Mouse (Mus musculus) limb, embryonic 13.5 days (tissue): ENCODE results near the gene Nlgn1. TPM values are rescaled to one million over a fixed set of nuclear protein-coding genes. Genes with fewer than 3 reads are reported as not detected.

Source experiments
- ATAC-seq: fragments of 200-750 bp; cut with Nextera tagmentation; 2 replicates; pipeline ENCODE4 v1.8.0; 2017; ENCODE audit warnings: low read depth, moderate number of reproducible peaks, moderate TSS enrichment; ENCODE audit not compliant: low FRiP score
- H3K27ac ChIP-seq: fragments of 300-500 bp; sonication (generic); 2 replicates; pipeline ENCODE4 v1.5.1; 2015; ENCODE audit warnings: inconsistent platforms, mild to moderate bottlenecking, moderate library complexity
- H3K27me3 ChIP-seq: fragments of 300-500 bp; sonication (generic); 2 replicates; pipeline ENCODE4 v1.6.1; 2015; ENCODE audit warnings: mild to moderate bottlenecking, inconsistent platforms
- H3K36me3 ChIP-seq: fragments of 300-500 bp; sonication (generic); 2 replicates; pipeline ENCODE4 v1.6.1; 2015; ENCODE audit warnings: inconsistent platforms, mild to moderate bottlenecking, moderate library complexity
- H3K4me1 ChIP-seq: fragments of 300-500 bp; sonication (generic); 2 replicates; pipeline ENCODE4 v1.6.1; 2015; ENCODE audit warnings: inconsistent platforms
- H3K4me2 ChIP-seq: fragments of 300-500 bp; sonication (generic); replicated peaks from 2 replicates; pipeline ENCODE4 v1.6.1; 2015; ENCODE audit warnings: inconsistent platforms, mild to moderate bottlenecking, moderate library complexity
- H3K4me3 ChIP-seq: fragments of 300-500 bp; sonication (generic); 2 replicates; pipeline ENCODE4 v1.5.1; 2015; ENCODE audit warnings: moderate library complexity, mild to moderate bottlenecking, inconsistent platforms
- H3K9ac ChIP-seq: fragments of 300-500 bp; sonication (generic); 2 replicates; pipeline ENCODE4 v1.6.1; 2015; ENCODE audit warnings: mild to moderate bottlenecking, inconsistent platforms
- H3K9me3 ChIP-seq: fragments of 300-500 bp; sonication (generic); 2 replicates; pipeline ENCODE4 v1.6.1; 2016; ENCODE audit warnings: inconsistent platforms
- WGBS: fragments of 180-500 bp; shearing (Covaris S2); methylation state at CpG from one replicate; pipeline ENCODE4 v1.1.7; 2015; 5-methylcytosine and 5-hydroxymethylcytosine counted together
- polyA plus RNA-seq: library from polyadenylated mRNA; unstranded; fragments of >200 nt; fragmentation: Nextera tagmentation; extraction: Ambion mirVana; gene quantifications from 2 replicates; pipeline ENCODE4 v1.2.1, GENCODE M21; 2015

The Nlgn1 gene
- polyA plus RNA-seq, 1 experiment from 2014 or later, result 3.4 TPM

GRCm38 (mm10) chr3:25463051-25463450 is 869.2 kb downstream of the Nlgn1 start:
- Histone ChIP-seq H3K9me3 (no peaks in the 10 kb centered on the region), H3K27me3 (no peaks in the 10 kb centered on the region), H3K4me3 (no peak overlapping the region), H3K36me3 (no peaks in the 10 kb centered on the region), H3K27ac (no peak overlapping the region), H3K9ac (no peak overlapping the region), H3K4me2 (no peak overlapping the region), H3K4me1 (no peaks in the 10 kb centered on the region)
- WGBS, result 59% methylated on average over 2 of the region's 2 CpGs
- no peak for ATAC-seq

- no peaks in the 10 kb centered on the region for H3K9me3 ChIP-seq
- WGBS, result 53% methylated on average over 8 of the region's 8 CpGs
- no peak for ATAC-seq
These were observed 875.9 kb downstream of the Nlgn1 start for GRCm38 (mm10) chr3:25456250-25456860.

GRCm38 (mm10) chr3:25452314-25452713 is 879.9 kb downstream of the Nlgn1 start:
- no peak overlapping the region for H3K4me3 ChIP-seq
- 64% methylated on average over 1 of the region's 1 CpGs for WGBS
- no peaks in the 10 kb centered on the region for H3K36me3 ChIP-seq
- no peak overlapping the region for H3K27ac ChIP-seq
- ATAC-seq, result no peak
- H3K4me1 ChIP-seq, result no peaks in the 10 kb centered on the region
- no peaks in the 10 kb centered on the region for H3K9me3 ChIP-seq
- H3K27me3 ChIP-seq, result no peaks in the 10 kb centered on the region
- no peak overlapping the region for H3K9ac ChIP-seq
- no peak overlapping the region for H3K4me2 ChIP-seq

More at GRCm38 (mm10) chr3:25456250-25456860, 875.9 kb downstream of the Nlgn1 start:
- Histone ChIP-seq H3K4me3 (no peak overlapping the region), H3K4me2 (no peak overlapping the region), H3K4me1 (no peaks in the 10 kb centered on the region), H3K36me3 (no peaks in the 10 kb centered on the region), H3K27me3 (no peaks in the 10 kb centered on the region), H3K9ac (no peak overlapping the region), H3K27ac (no peak overlapping the region)

GRCm38 (mm10) chr3:25450471-25450870 is 881.8 kb downstream of the Nlgn1 start:
- Histone ChIP-seq H3K4me1 (no peaks in the 10 kb centered on the region), H3K9ac (no peak overlapping the region), H3K36me3 (no peaks in the 10 kb centered on the region), H3K9me3 (no peaks in the 10 kb centered on the region), H3K27ac (no peak overlapping the region), H3K27me3 (no peaks in the 10 kb centered on the region), H3K4me3 (no peak overlapping the region), H3K4me2 (no peak overlapping the region)
- no peak for ATAC-seq
- WGBS, result 55% methylated on average over 6 of the region's 6 CpGs

GRCm38 (mm10) chr3:25449356-25449755 is 882.9 kb downstream of the Nlgn1 start:
- H3K4me3 ChIP-seq, result no peak overlapping the region
- H3K27me3 ChIP-seq, result no peaks in the 10 kb centered on the region
- H3K9ac ChIP-seq, result no peak overlapping the region
- H3K36me3 ChIP-seq, result no peaks in the 10 kb centered on the region
- no peak overlapping the region for H3K27ac ChIP-seq
- H3K4me1 ChIP-seq, result no peaks in the 10 kb centered on the region
- no peaks in the 10 kb centered on the region for H3K9me3 ChIP-seq
- ATAC-seq, result no peak
- 54% methylated on average over 4 of the region's 4 CpGs for WGBS
- H3K4me2 ChIP-seq, result no peak overlapping the region

- WGBS, result 79% methylated on average over 1 of the region's 1 CpGs
- H3K4me3 ChIP-seq, result no peak overlapping the region
- no peaks in the 10 kb centered on the region for H3K27me3 ChIP-seq
- H3K9me3 ChIP-seq, result no peaks in the 10 kb centered on the region
- ATAC-seq, result no peak
- no peaks in the 10 kb centered on the region for H3K36me3 ChIP-seq
- no peaks in the 10 kb centered on the region for H3K4me1 ChIP-seq
- no peak overlapping the region for H3K27ac ChIP-seq
- no peak overlapping the region for H3K4me2 ChIP-seq
- no peak overlapping the region for H3K9ac ChIP-seq
These were observed 885.1 kb downstream of the Nlgn1 start for GRCm38 (mm10) chr3:25447181-25447580.

- H3K36me3 ChIP-seq, result no peaks in the 10 kb centered on the region
- no peak overlapping the region for H3K4me2 ChIP-seq
- ATAC-seq, result peak; percentile 51; the same call in 1 of the 2 replicates
- no peak overlapping the region for H3K4me3 ChIP-seq
- H3K27me3 ChIP-seq, result no peaks in the 10 kb centered on the region
- H3K27ac ChIP-seq, result no peak overlapping the region
- H3K9me3 ChIP-seq, result no peaks in the 10 kb centered on the region
- 27% methylated on average over 3 of the region's 3 CpGs for WGBS
- no peak overlapping the region for H3K9ac ChIP-seq
- H3K4me1 ChIP-seq, result no peaks in the 10 kb centered on the region
These were observed 888.6 kb downstream of the Nlgn1 start for GRCm38 (mm10) chr3:25443657-25444056.

- no peak overlapping the region for H3K4me3 ChIP-seq
- H3K9ac ChIP-seq, result no peak overlapping the region
- no peak for ATAC-seq
- H3K4me2 ChIP-seq, result no peak overlapping the region
- H3K36me3 ChIP-seq, result no peaks in the 10 kb centered on the region
- H3K27me3 ChIP-seq, result no peaks in the 10 kb centered on the region
- H3K27ac ChIP-seq, result no peak overlapping the region
- WGBS, result 90% methylated on average over 1 of the region's 1 CpGs
- H3K9me3 ChIP-seq, result no peaks in the 10 kb centered on the region
- H3K4me1 ChIP-seq, result no peaks in the 10 kb centered on the region
These were observed 889.6 kb downstream of the Nlgn1 start for GRCm38 (mm10) chr3:25442617-25443016.

- Histone ChIP-seq H3K4me2 (no peak overlapping the region), H3K4me3 (no peak overlapping the region), H3K4me1 (no peaks in the 10 kb centered on the region), H3K27ac (no peak overlapping the region), H3K9ac (no peak overlapping the region), H3K27me3 (no peaks in the 10 kb centered on the region), H3K36me3 (no peaks in the 10 kb centered on the region), H3K9me3 (no peaks in the 10 kb centered on the region)
- no peak for ATAC-seq
These were observed 905.3 kb downstream of the Nlgn1 start for GRCm38 (mm10) chr3:25426931-25427330.

- Histone ChIP-seq H3K9me3 (no peaks in the 10 kb centered on the region), H3K27ac (no peak overlapping the region), H3K27me3 (no peaks in the 10 kb centered on the region), H3K4me3 (no peak overlapping the region), H3K4me2 (no peak overlapping the region), H3K36me3 (no peaks in the 10 kb centered on the region), H3K9ac (no peak overlapping the region), H3K4me1 (no peaks in the 10 kb centered on the region)
- no peak for ATAC-seq
- WGBS, result 75% methylated on average over 4 of the region's 4 CpGs
These were observed 920.3 kb downstream of the Nlgn1 start for GRCm38 (mm10) chr3:25412003-25412402.
